Mouse (Mus musculus): ENCODE results near the gene Amigo3. TPM values are rescaled to one million over a fixed set of nuclear protein-coding genes. Genes with fewer than 3 reads are reported as not detected.
"Not testable (repeated sequence)": the region's sequence is repeated elsewhere in the genome, so short reads cannot be mapped to it uniquely, and the experiment has no call there.

Gene Amigo3
- 1 to 10 TPM; 1.8 to 2.0 TPM for total RNA-seq (2021)

GRCm38 (mm10) chr9:108052885-108053664, at the start of gene Amigo3:
TSS of gene Amigo3 (plus strand) at chr9:108053159.
- DNase-seq (ENCODE audit: extremely low spot score in 1 of 2, low spot score in 2 of 2): peak; percentile 95 to 96
- intact Hi-C loops (cut with DNase I): loop anchor here (5.0 kb wide), 1 partner anchor 91 kb away; no protein-coding TSS in a partner anchor

- intact Hi-C loops (cut with DNase I): no loop called here
- DNase-seq (ENCODE audit: extremely low spot score in 1 of 2, low spot score in 2 of 2): peak in 1 of 2 experiments; percentile 33
These were observed 49.4 kb upstream of the Amigo3 start for GRCm38 (mm10) chr9:108003531-108003890.

DNA sequence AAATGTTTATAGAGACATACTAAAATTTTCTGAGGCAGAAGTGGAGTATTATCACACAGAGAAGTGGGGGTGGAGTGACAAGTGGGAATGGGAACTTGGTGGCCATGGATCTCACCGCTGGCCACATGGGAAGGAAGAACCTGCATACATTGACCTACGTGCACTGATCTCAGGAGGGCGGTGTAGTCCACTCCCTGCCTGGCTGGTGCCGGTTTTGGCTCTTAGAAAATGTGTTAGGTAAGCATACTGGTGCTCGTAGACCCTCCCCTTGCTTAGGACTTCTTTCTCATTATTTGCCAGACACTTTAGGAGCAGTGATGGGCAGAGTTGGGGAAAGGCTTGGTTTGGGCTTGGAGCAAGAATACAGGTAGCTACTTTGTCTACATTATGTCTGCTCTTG, 44.9 kb upstream of the Amigo3 start:
- no peak for DNase-seq (ENCODE audit: extremely low spot score in 1 of 2, low spot score in 2 of 2)
- intact Hi-C loops (cut with DNase I): no loop called here

GRCm38 (mm10) chr9:108010385-108010784, 42.6 kb upstream of the Amigo3 start:
- no peak for DNase-seq (ENCODE audit: extremely low spot score in 1 of 2, low spot score in 2 of 2)
- intact Hi-C loops (cut with DNase I): no loop called here

GRCm38 (mm10) chr9:108013577-108013976, 39.4 kb upstream of the Amigo3 start:
- DNase-seq (ENCODE audit: extremely low spot score in 1 of 2, low spot score in 2 of 2); intact Hi-C loops (cut with DNase I): not testable (repeated sequence)

DNA sequence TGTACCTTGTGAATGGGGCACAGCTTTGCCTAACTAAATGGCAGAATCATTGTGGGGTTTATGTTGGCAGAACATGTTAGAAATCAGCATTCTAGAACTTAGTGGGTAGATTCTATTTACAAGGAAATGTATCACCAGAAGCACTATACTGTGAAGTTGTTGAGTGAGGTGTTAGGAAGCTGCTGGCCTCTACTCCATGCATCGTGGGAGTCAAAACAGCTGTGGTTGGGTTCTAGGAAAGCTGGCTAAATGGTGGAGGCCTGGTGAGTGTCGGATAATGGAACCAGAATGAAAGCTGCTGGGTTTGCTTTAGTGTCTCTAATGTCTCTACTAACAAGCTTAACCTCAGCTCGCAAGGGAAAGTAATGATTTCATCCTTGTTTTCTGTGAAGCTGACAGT, 35.8 kb upstream of the Amigo3 start:
- DNase-seq (ENCODE audit: extremely low spot score in 1 of 2, low spot score in 2 of 2): no peak
- intact Hi-C loops (cut with DNase I): no loop called here

DNA sequence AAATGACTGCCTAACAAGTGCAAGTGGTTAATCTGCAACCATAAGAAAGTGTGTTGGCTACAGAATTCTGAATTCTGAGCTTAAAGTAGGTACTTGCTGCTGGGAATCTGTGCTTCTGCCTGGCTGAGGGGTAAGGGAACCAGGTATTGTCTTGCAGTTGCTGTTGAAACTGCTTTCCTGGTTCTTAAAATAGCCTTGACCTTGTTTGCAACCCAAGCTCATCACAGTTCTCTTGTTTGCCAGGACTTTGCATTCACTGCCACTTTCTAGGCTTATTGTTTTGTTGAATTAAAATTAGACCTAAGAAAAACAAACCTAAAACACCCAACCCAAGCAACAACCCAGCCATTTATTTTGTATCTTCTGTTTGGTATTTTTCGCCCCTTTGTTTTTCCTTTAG, 32.2 kb upstream of the Amigo3 start:
- no peak for DNase-seq (ENCODE audit: extremely low spot score in 1 of 2, low spot score in 2 of 2)
- intact Hi-C loops (cut with DNase I): no loop called here

DNA sequence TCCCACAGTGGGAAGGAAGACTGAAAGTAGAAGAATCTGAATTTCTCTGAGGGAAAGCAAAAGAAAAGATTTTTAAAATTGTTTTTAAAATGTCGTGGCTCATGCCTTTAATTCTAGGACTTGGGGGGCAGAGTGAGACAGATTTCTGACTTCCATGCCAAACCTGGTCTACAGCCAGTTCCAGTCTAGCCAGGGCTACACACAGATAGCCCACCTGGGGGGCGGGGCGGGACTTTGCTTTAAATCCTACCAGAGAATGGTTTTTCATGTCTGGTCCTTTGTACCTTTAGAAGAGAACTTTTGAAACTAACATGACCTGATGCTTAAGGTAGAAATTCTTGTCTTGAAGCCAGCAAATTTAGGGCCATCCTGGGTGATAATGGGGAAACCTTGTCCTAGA, 29.7 kb upstream of the Amigo3 start:
- intact Hi-C loops (cut with DNase I): no loop called here
- no peak for DNase-seq (ENCODE audit: extremely low spot score in 1 of 2, low spot score in 2 of 2)

GRCm38 (mm10) chr9:108026584-108026983, 26.4 kb upstream of the Amigo3 start:
- intact Hi-C loops (cut with DNase I): no loop called here
- DNase-seq (ENCODE audit: extremely low spot score in 1 of 2, low spot score in 2 of 2): no peak

DNA sequence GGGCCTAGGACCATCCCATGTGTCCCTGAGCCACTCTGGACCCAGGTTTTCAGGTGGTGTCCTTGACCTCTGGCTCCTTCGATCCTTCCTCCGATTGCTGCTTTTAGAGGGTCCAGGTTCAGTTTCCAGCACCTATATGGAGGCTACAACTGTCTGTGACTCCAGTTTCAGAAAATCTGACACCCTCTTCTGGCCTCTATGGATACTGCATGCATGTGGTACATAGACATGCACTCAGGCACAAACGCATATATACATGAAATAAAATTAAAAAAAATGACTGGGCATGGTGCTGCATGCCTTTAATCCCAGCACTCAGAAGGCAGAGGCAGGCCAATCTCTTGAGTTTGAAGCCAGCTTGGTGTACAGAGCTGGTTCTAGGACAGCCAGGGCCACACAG, 25.1 kb upstream of the Amigo3 start:
- intact Hi-C loops (cut with DNase I): no loop called here
- no peak for DNase-seq (ENCODE audit: extremely low spot score in 1 of 2, low spot score in 2 of 2)

- DNase-seq (ENCODE audit: extremely low spot score in 1 of 2, low spot score in 2 of 2): no peak
- intact Hi-C loops (cut with DNase I): no loop called here
These were observed 20.8 kb upstream of the Amigo3 start for GRCm38 (mm10) chr9:108032126-108032525.

DNA sequence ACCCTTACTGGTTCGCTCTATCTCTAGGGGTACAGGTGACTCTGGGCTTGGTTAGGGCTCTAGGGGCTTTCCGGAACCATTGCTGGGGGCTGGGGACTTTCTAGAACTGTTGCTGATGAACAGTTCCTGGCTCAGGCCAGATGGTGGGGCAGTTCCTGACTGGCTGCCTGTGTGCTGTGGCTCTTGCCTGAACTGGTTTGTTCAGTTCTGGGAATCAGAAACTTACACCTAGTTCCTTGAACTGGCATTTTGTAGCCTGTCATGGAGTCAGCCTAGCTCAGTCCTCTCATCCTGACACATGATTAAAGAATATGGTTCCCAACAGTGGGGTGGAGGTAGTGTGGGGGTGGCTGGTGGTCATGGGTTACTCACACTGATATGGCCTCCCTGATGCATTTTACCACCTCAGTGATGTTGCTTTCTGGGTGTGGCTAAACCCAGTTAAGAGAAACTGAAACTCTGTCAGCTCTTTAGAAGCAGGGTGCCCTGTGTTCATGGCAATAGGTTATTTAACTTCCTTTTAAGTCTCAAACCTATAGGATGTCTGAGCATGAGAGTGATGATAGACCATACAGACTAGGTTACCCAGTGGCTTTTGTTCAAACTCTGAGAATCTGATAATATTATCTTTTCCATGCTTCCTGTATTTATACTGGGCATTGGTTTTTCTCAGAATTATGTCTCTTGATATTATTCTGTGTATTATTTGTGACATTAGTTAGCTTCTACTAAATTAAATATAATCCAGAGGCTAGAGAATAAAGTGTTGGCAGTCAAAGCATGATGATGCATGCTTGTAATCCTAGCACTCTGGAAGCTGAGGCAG, 17.4 kb upstream of the Amigo3 start:
- DNase-seq (ENCODE audit: extremely low spot score in 1 of 2, low spot score in 2 of 2): no peak
- intact Hi-C loops (cut with DNase I): no loop called here

- DNase-seq (ENCODE audit: extremely low spot score in 1 of 2, low spot score in 2 of 2): no peak
- intact Hi-C loops (cut with DNase I): loop anchor here (5.0 kb wide), 1 partner anchor 143 kb away; no protein-coding TSS in a partner anchor
These were observed 8.0 kb upstream of the Amigo3 start for GRCm38 (mm10) chr9:108044751-108045492.

- DNase-seq (ENCODE audit: extremely low spot score in 1 of 2, low spot score in 2 of 2): no peak
- intact Hi-C loops (cut with DNase I): loop anchor here (5.0 kb wide), 1 partner anchor 144 kb away; no protein-coding TSS in a partner anchor
These were observed 6.4 kb upstream of the Amigo3 start for GRCm38 (mm10) chr9:108046582-108046981.

- intact Hi-C loops (cut with DNase I): loop anchor here (5.0 kb wide), 1 partner anchor 146 kb away; no protein-coding TSS in a partner anchor
- DNase-seq (ENCODE audit: extremely low spot score in 1 of 2, low spot score in 2 of 2): no peak
These were observed 5.1 kb upstream of the Amigo3 start for GRCm38 (mm10) chr9:108047601-108048565.

GRCm38 (mm10) chr9:108048566-108048955, 4.4 kb upstream of the Amigo3 start:
- intact Hi-C loops (cut with DNase I): loop anchor here (5.0 kb wide), 1 partner anchor 146 kb away; no protein-coding TSS in a partner anchor

GRCm38 (mm10) chr9:108049016-108049455, 3.9 kb upstream of the Amigo3 start, which contains the start of gene Gmppb:
TSS of gene Gmppb (plus strand) at chr9:108049242.
- intact Hi-C loops (cut with DNase I): loop anchor here (5.0 kb wide), 1 partner anchor 147 kb away; no protein-coding TSS in a partner anchor
- DNase-seq (ENCODE audit: extremely low spot score in 1 of 2, low spot score in 2 of 2): peak; percentile 97 to 98

More at GRCm38 (mm10) chr9:108048566-108048955, 4.4 kb upstream of the Amigo3 start:
- DNase-seq (ENCODE audit: extremely low spot score in 1 of 2, low spot score in 2 of 2): no peak
